Mouse (Mus musculus): ENCODE measurements at regions not wholly inside any gene's neighbourhood (a gene's known extent, or its start where the extent isn't known, plus 50 kb on each side); places are given as distances from the start of the nearest gene placed in this dataset.
A peak's percentile ranks its signal among the peaks of the same experiment; 100 is the strongest.

- H3K4me2 ChIP-seq (ENCODE audit: low read depth, low read length), result no peak overlapping the region
- 70% methylated on average over 5 of the region's 5 CpGs for WGBS
Observed at GRCm38 (mm10) chr19:23062851-23063250, 78.2 kb upstream of the Klf9 start.

GRCm38 (mm10) chr19:23065548-23065947 lies 75.5 kb upstream of the Klf9 start:
- Histone ChIP-seq H3K4me1 (ENCODE audit: control insufficient read depth, insufficient read depth) (peaks cover 5% of the 10 kb centered on the region; the same call in 1 of the 2 replicates), H3K9me3 (replicated peaks; ENCODE audit: control insufficient read depth, low read length) (no peaks in the 10 kb centered on the region), H3K36me3 (replicated peaks; ENCODE audit: control insufficient read depth, insufficient read depth, low read length) (no peaks in the 10 kb centered on the region), H3K9ac (replicated peaks; ENCODE audit: low read depth, low read length) (no peak overlapping the region), H3K4me3 (ENCODE audit: low read depth, low read length) (no peak overlapping the region), H3K4me2 (ENCODE audit: low read depth, low read length) (no peak overlapping the region), H3K27ac (ENCODE audit: low read depth) (peak overlapping the region; percentile 66), H3K27me3 (ENCODE audit: control insufficient read depth, insufficient read depth, low read length) (no peaks in the 10 kb centered on the region)
- ATAC-seq (ENCODE audit: insufficient read depth, low read depth) (peak; percentile 36; the same call in 1 of the 2 replicates), DNase-seq (ENCODE audit: low spot score) (peak; percentile 49)
- TF ChIP-seq EP300 (IDR thresholded peaks at IDR 0.05; ENCODE audit: low read depth), result 0 out of 2 replicates have a peak, but pooled peaks have one; percentile 40
- TF ChIP-seq CTCF (IDR thresholded peaks at IDR 0.05; ENCODE audit: low read depth), result no peak
- 47% methylated on average over 5 of the region's 5 CpGs for WGBS

More at GRCm38 (mm10) chr19:23062851-23063250, 78.2 kb upstream of the Klf9 start:
- ATAC-seq (ENCODE audit: insufficient read depth, low read depth) (no peak), DNase-seq (ENCODE audit: low spot score) (no peak)
- H3K27ac ChIP-seq (ENCODE audit: low read depth), result no peak overlapping the region
- H3K27me3 ChIP-seq (ENCODE audit: control insufficient read depth, insufficient read depth, low read length), result no peaks in the 10 kb centered on the region
- H3K9me3 ChIP-seq (replicated peaks; ENCODE audit: control insufficient read depth, low read length), result no peaks in the 10 kb centered on the region
- H3K4me3 ChIP-seq (ENCODE audit: low read depth, low read length), result no peak overlapping the region
- H3K36me3 ChIP-seq (replicated peaks; ENCODE audit: control insufficient read depth, insufficient read depth, low read length), result no peaks in the 10 kb centered on the region
- TF ChIP-seq CTCF (IDR thresholded peaks at IDR 0.05; ENCODE audit: low read depth) (no peak), EP300 (IDR thresholded peaks at IDR 0.05; ENCODE audit: low read depth) (no peak)
- H3K9ac ChIP-seq (replicated peaks; ENCODE audit: low read depth, low read length), result no peak overlapping the region
- peaks cover 11% of the 10 kb centered on the region for H3K4me1 ChIP-seq (ENCODE audit: control insufficient read depth, insufficient read depth)

- Histone ChIP-seq H3K4me1 (ENCODE audit: control insufficient read depth, insufficient read depth) (peaks cover 5% of the 10 kb centered on the region; the same call in 1 of the 2 replicates), H3K27me3 (ENCODE audit: control insufficient read depth, insufficient read depth, low read length) (no peaks in the 10 kb centered on the region), H3K4me2 (ENCODE audit: low read depth, low read length) (no peak overlapping the region), H3K36me3 (replicated peaks; ENCODE audit: control insufficient read depth, insufficient read depth, low read length) (no peaks in the 10 kb centered on the region), H3K9ac (replicated peaks; ENCODE audit: low read depth, low read length) (no peak overlapping the region), H3K9me3 (replicated peaks; ENCODE audit: control insufficient read depth, low read length) (no peaks in the 10 kb centered on the region), H3K27ac (ENCODE audit: low read depth) (no peak overlapping the region), H3K4me3 (ENCODE audit: low read depth, low read length) (no peak overlapping the region)
- TF ChIP-seq CTCF (IDR thresholded peaks at IDR 0.05; ENCODE audit: low read depth) (no peak), EP300 (IDR thresholded peaks at IDR 0.05; ENCODE audit: low read depth) (no peak)
- WGBS, result 97% methylated on average over 2 of the region's 2 CpGs
- no peak for ATAC-seq (ENCODE audit: insufficient read depth, low read depth)
- no peak for DNase-seq (ENCODE audit: low spot score)
Observed at GRCm38 (mm10) chr19:23066726-23067125, 74.3 kb upstream of the Klf9 start.

GRCm38 (mm10) chr19:23068600-23068999 lies 72.4 kb upstream of the Klf9 start:
- WGBS, result 77% methylated on average over 3 of the region's 3 CpGs
- no peak overlapping the region for H3K27ac ChIP-seq (ENCODE audit: low read depth)
- no peak overlapping the region for H3K9ac ChIP-seq (replicated peaks; ENCODE audit: low read depth, low read length)
- no peak for TF ChIP-seq CTCF (IDR thresholded peaks at IDR 0.05; ENCODE audit: low read depth)
- TF ChIP-seq EP300 (IDR thresholded peaks at IDR 0.05; ENCODE audit: low read depth), result no peak
- DNase-seq (ENCODE audit: low spot score), result no peak
- no peak overlapping the region for H3K4me3 ChIP-seq (ENCODE audit: low read depth, low read length)
- H3K4me1 ChIP-seq (ENCODE audit: control insufficient read depth, insufficient read depth), result peaks cover 5% of the 10 kb centered on the region; the same call in 1 of the 2 replicates
- H3K4me2 ChIP-seq (ENCODE audit: low read depth, low read length), result no peak overlapping the region
- H3K36me3 ChIP-seq (replicated peaks; ENCODE audit: control insufficient read depth, insufficient read depth, low read length), result no peaks in the 10 kb centered on the region
- no peaks in the 10 kb centered on the region for H3K27me3 ChIP-seq (ENCODE audit: control insufficient read depth, insufficient read depth, low read length)
- ATAC-seq (ENCODE audit: insufficient read depth, low read depth), result no peak
- H3K9me3 ChIP-seq (replicated peaks; ENCODE audit: control insufficient read depth, low read length), result no peaks in the 10 kb centered on the region

- DNase-seq (ENCODE audit: low spot score) (no peak), ATAC-seq (ENCODE audit: insufficient read depth, low read depth) (no peak)
- Histone ChIP-seq H3K27me3 (ENCODE audit: control insufficient read depth, insufficient read depth, low read length) (no peaks in the 10 kb centered on the region), H3K4me1 (ENCODE audit: control insufficient read depth, insufficient read depth) (peaks cover 5% of the 10 kb centered on the region; the same call in 1 of the 2 replicates), H3K36me3 (replicated peaks; ENCODE audit: control insufficient read depth, insufficient read depth, low read length) (no peaks in the 10 kb centered on the region), H3K9ac (replicated peaks; ENCODE audit: low read depth, low read length) (no peak overlapping the region), H3K4me3 (ENCODE audit: low read depth, low read length) (no peak overlapping the region), H3K4me2 (ENCODE audit: low read depth, low read length) (no peak overlapping the region), H3K27ac (ENCODE audit: low read depth) (no peak overlapping the region), H3K9me3 (replicated peaks; ENCODE audit: control insufficient read depth, low read length) (no peaks in the 10 kb centered on the region)
- no peak for TF ChIP-seq CTCF (IDR thresholded peaks at IDR 0.05; ENCODE audit: low read depth)
- WGBS, result 78% methylated on average over 1 of the region's 1 CpGs
Observed at GRCm38 (mm10) chr19:23069656-23070055, 71.4 kb upstream of the Klf9 start.

- H3K9me3 ChIP-seq (replicated peaks; ENCODE audit: control insufficient read depth, low read length), result no peaks in the 10 kb centered on the region
- no peak for TF ChIP-seq CTCF (IDR thresholded peaks at IDR 0.05; ENCODE audit: low read depth)
- no peak for TF ChIP-seq EP300 (IDR thresholded peaks at IDR 0.05; ENCODE audit: low read depth)
- no peak overlapping the region for H3K27ac ChIP-seq (ENCODE audit: low read depth)
- no peaks in the 10 kb centered on the region for H3K36me3 ChIP-seq (replicated peaks; ENCODE audit: control insufficient read depth, insufficient read depth, low read length)
- no peak overlapping the region for H3K9ac ChIP-seq (replicated peaks; ENCODE audit: low read depth, low read length)
- no peak overlapping the region for H3K4me3 ChIP-seq (ENCODE audit: low read depth, low read length)
- DNase-seq (ENCODE audit: low spot score) (no peak), ATAC-seq (ENCODE audit: insufficient read depth, low read depth) (no peak)
- H3K4me1 ChIP-seq (ENCODE audit: control insufficient read depth, insufficient read depth), result no peaks in the 10 kb centered on the region
- WGBS, result 77% methylated on average over 1 of the region's 1 CpGs
- no peak overlapping the region for H3K4me2 ChIP-seq (ENCODE audit: low read depth, low read length)
- no peaks in the 10 kb centered on the region for H3K27me3 ChIP-seq (ENCODE audit: control insufficient read depth, insufficient read depth, low read length)
Observed at GRCm38 (mm10) chr19:23071000-23071399, 70.0 kb upstream of the Klf9 start.
